Mouse (Mus musculus): ENCODE measurements at regions not wholly inside any gene's neighbourhood (a gene's known extent, or its start where the extent isn't known, plus 50 kb on each side); places are given as distances from the start of the nearest gene placed in this dataset.

- no peak for DNase-seq (ENCODE audit: low read depth)
- no peak for TF ChIP-seq CTCF (IDR thresholded peaks at IDR 0.05; ENCODE audit: borderline replicate concordance, extremely low read depth, insufficient read depth, insufficient read length)
- no peak for TF ChIP-seq POLR2A (IDR thresholded peaks at IDR 0.05; ENCODE audit: borderline replicate concordance, extremely low read depth, insufficient read depth, insufficient read length, poor library complexity, severe bottlenecking)
These were observed 149.1 kb upstream of the Tut7 start for GRCm38 (mm10) chr13:59972093-59972427.

DNA sequence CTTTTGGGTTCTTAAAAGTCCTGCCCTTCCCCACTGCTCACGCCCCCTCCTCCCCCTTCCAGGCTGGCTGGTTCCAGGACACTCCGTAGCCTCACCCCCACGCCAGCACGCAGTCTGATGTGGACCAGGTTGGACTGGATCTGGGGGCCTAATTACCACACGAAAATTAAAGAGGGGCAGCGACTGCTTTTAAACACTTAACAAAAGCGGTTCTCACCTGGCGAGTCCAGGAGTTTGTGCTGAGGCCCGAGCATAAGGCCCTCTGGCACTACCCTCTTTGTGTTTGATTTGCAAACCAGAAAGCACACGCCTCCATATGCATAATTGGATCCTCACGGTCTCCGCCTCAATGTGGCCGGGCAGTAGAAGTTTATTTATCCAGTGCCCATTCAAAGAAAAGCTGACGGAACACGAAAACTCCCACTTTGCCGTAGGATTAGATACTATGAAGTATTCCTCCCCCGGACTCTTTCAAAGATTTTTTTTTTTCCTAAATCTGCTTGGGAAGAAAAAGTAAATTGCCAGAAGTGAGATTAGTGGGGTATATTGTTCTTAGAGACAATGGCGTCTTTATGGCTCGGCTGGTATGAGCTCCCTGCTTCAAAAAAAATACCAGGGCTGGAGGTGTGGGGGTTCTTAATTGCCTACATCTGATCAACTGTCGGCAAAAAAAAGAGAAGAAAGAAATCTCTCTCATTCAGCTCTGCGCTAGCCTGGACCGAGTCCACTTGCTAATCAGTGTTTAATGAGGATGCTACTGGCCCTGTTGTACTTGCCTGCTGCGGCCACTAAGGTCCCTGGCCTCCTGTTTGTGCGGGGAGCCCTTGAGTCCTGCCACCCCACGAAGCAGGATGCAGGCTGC is 148.5 kb upstream of the Tut7 start:
- DNase-seq (ENCODE audit: low read depth), result peak; percentile 96
- TF ChIP-seq POLR2A (IDR thresholded peaks at IDR 0.05; ENCODE audit: borderline replicate concordance, extremely low read depth, insufficient read depth, insufficient read length, poor library complexity, severe bottlenecking) (no peak), CTCF (IDR thresholded peaks at IDR 0.05; ENCODE audit: borderline replicate concordance, extremely low read depth, insufficient read depth, insufficient read length) (peak; percentile 43; the same call in 1 of the 2 replicates)

- DNase-seq (ENCODE audit: low read depth), result no peak
- TF ChIP-seq CTCF (IDR thresholded peaks at IDR 0.05; ENCODE audit: borderline replicate concordance, extremely low read depth, insufficient read depth, insufficient read length) (no peak), POLR2A (IDR thresholded peaks at IDR 0.05; ENCODE audit: borderline replicate concordance, extremely low read depth, insufficient read depth, insufficient read length, poor library complexity, severe bottlenecking) (no peak)
These were observed 147.5 kb upstream of the Tut7 start for GRCm38 (mm10) chr13:59970430-59970829.

GRCm38 (mm10) chr13:59969484-59969883 is 146.5 kb upstream of the Tut7 start:
- DNase-seq (ENCODE audit: low read depth), result peak; percentile 61
- TF ChIP-seq CTCF (IDR thresholded peaks at IDR 0.05; ENCODE audit: borderline replicate concordance, extremely low read depth, insufficient read depth, insufficient read length) (no peak), POLR2A (IDR thresholded peaks at IDR 0.05; ENCODE audit: borderline replicate concordance, extremely low read depth, insufficient read depth, insufficient read length, poor library complexity, severe bottlenecking) (no peak)

DNA sequence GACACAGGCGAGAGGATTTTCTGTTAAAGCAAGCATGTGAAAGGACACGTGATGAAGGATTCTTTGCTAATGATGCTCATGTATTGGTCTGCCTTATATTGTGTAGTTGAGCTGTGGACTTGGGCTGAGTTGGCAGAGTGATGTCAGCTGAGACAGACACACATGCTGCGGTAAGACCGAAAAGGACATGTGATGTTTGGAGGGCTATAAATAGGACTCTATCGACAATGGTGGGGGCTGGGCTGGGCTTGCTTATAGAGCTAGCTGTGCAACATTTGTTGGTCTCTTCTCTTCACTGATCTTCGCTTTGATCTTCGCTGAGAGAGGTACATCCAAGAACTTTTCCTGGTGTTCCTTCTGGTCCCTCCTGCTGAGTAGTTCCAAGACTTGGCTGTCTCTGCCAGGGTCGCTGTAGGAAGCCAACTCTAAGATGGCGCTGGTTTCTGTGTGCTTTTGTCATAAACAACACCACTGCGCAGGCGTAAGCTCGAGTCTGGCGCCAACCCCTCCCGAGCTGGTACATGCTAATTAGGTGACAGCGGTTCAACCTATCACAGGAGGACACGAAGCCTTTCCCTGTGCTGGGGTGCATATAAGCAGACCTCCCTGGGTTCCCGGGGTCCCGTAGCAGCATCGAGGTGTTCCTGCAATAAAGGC is 145.8 kb upstream of the Tut7 start:
- peak; percentile 81 for DNase-seq (ENCODE audit: low read depth)
- TF ChIP-seq CTCF (IDR thresholded peaks at IDR 0.05; ENCODE audit: borderline replicate concordance, extremely low read depth, insufficient read depth, insufficient read length), result no peak
- no peak for TF ChIP-seq POLR2A (IDR thresholded peaks at IDR 0.05; ENCODE audit: borderline replicate concordance, extremely low read depth, insufficient read depth, insufficient read length, poor library complexity, severe bottlenecking)

DNA sequence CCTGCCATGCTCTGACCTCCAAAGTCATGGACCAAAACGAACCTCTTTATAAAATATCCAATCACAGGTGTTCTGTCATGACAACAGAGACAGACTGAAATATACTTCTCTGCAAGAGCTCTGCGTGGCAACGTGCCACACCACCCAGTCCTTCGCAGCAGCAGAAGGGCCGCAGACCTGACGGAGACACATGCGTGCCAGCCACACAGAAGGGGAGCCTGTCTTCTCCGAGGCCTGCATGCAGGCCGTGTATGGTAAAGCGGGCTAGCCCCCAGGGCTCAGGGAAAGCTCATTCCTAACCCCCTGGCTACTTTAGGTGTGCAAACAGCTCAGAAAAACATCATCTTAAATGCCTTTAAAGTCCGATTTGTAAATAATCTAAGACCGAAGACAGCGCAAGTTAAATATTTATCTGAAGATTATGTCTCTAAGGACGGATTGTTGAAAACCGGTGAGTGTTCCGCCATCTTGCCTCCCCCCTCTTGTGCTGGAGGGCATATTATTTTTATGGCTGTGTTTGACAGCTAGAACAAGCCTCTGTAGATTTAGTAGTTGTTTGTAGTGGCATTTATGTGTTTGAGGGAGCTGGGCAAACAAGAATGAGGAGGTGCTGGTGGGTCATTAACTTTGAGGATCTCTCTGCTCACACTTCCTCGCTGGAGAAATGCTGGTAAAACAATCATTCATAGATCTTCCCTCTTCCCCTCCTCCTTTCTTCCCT is 143.7 kb upstream of the Tut7 start:
- no peak for DNase-seq (ENCODE audit: low read depth)
- TF ChIP-seq CTCF (IDR thresholded peaks at IDR 0.05; ENCODE audit: borderline replicate concordance, extremely low read depth, insufficient read depth, insufficient read length) (no peak), POLR2A (IDR thresholded peaks at IDR 0.05; ENCODE audit: borderline replicate concordance, extremely low read depth, insufficient read depth, insufficient read length, poor library complexity, severe bottlenecking) (no peak)

- DNase-seq (ENCODE audit: low read depth), result no peak
- TF ChIP-seq POLR2A (IDR thresholded peaks at IDR 0.05; ENCODE audit: borderline replicate concordance, extremely low read depth, insufficient read depth, insufficient read length, poor library complexity, severe bottlenecking), result no peak
- TF ChIP-seq CTCF (IDR thresholded peaks at IDR 0.05; ENCODE audit: borderline replicate concordance, extremely low read depth, insufficient read depth, insufficient read length), result no peak
These were observed 142.0 kb upstream of the Tut7 start for GRCm38 (mm10) chr13:59964981-59965380.

DNA sequence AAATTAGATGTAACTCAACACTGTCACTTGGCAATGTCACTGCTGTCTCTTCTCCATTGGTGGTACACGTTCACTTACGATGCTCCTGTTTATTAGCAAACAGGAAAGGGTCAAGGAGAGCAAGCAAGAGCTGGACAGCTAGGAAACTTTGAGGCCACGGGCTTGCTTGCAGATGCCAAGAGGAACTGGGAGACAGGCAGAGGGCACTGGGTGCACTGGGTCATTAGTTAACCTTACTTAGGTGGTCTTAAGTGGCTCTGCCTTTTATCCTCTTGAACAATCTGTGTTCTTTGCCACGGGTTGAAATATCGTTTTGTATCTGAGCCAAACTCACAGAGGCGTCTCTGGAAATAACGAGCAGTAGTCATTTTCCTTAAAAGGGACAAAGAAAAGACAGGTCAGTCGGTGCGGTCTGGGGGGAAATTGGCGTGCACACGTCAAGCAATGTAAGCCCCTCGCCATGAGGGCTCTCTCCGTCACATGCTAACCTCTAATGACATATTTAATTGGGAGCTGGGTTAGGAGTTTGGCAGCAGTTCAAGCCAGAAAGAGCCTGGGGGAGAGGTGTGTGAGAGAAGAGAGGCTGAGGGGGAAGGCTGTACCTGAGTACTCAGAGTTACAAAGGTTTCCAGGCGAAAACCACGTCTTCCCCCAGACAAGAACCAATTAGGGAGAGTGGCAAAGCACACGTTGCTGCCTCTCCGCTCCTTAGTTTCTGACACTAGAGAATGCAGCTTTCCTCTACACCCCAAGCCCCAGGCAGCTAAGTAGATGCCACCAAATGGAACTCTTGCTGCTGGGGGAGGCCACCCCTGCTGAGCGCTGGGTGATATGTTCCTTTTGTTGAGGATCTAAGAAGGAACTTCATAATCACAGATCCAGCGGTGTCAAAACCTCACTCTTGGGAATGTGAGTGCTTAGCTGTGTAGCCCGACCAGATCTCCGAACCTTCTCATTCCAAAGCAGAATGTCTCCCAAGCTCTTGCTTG is 140.0 kb upstream of the Tut7 start:
- DNase-seq (ENCODE audit: low read depth), result peak; percentile 79

DNA sequence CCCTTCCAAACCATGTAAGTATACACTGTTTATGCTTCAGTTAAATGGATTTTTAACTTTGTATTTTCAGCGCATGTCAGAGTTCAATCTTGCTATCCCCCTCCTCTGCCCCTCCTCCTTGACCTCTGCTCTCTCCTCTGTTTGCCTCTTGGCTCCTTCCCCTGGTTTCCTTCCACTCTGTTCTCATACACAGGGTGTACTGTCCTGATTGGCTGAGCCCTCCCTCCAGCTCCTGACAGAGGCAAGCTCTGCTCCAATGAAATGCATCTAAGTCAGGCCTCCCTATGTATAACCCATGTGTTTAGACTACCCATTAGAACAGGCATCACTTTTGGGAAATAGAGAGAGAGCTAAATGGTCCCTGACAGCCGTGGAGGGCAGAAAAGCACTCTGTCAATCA is 133.5 kb upstream of the Tut7 start:
- TF ChIP-seq CTCF (IDR thresholded peaks at IDR 0.05; ENCODE audit: borderline replicate concordance, extremely low read depth, insufficient read depth, insufficient read length) (no peak), POLR2A (IDR thresholded peaks at IDR 0.05; ENCODE audit: borderline replicate concordance, extremely low read depth, insufficient read depth, insufficient read length, poor library complexity, severe bottlenecking) (no peak)
- DNase-seq (ENCODE audit: low read depth), result no peak

More for the DNA sequence above, 140.0 kb upstream of the Tut7 start:
- no peak for TF ChIP-seq CTCF (IDR thresholded peaks at IDR 0.05; ENCODE audit: borderline replicate concordance, extremely low read depth, insufficient read depth, insufficient read length)
- TF ChIP-seq POLR2A (IDR thresholded peaks at IDR 0.05; ENCODE audit: borderline replicate concordance, extremely low read depth, insufficient read depth, insufficient read length, poor library complexity, severe bottlenecking), result no peak

DNA sequence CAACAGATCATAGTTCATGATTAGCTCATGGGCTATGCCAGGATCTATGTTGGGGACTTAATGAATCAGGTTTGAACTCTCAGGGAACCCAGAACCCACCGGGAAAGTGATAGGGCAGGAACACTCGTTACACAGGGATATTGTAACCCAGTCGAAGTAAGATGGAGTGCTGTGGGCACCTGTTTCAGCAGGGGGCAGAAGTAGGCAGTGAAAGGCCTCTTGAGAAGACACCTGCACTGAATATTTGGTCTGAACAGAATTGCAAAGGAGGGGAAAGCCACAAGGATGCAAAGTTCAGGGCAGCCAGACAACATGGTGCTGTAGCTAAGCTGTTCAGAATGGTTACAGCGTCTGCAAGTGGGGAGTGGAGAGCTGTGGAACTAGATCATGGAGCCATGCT is 129.9 kb upstream of the Tut7 start:
- TF ChIP-seq POLR2A (IDR thresholded peaks at IDR 0.05; ENCODE audit: borderline replicate concordance, extremely low read depth, insufficient read depth, insufficient read length, poor library complexity, severe bottlenecking) (no peak), CTCF (IDR thresholded peaks at IDR 0.05; ENCODE audit: borderline replicate concordance, extremely low read depth, insufficient read depth, insufficient read length) (peak; percentile 33; the same call in 1 of the 2 replicates)
- DNase-seq (ENCODE audit: low read depth), result no peak
